ENCODE assay signal across 9 mouse cellular contexts in the genomic region with DNA sequence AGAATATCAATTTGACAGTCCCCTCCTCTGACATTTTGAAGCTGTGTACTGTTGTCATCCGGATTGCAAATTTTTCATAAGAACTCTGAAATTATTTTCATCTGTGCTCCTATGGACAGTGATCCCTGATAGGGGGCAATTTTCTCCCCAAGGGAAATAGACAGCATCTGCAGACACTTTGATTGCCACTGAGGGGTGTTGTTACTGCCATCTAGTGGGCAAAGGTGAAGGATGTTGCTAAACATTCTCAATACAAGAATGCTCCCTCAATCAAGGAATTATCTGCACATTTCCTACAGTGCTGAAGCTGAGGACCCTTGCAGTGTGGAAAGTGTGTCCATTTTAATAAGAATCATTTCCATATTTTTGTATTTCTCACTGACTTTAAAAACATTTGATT.
DNase-seq lines count a peak whose midpoint lies in the region; ATAC-seq and TF ChIP-seq lines count a peak whose summit lies in the region.
"Had no signal": no experiment of that assay in that cellular context is flagged by ENCODE, and none has a peak within 500 bp of the region (broad histone marks: within the 10 kb centered on the region; RNA-seq: fewer than 3 reads in every experiment).

No protein-coding gene starts in this region.

- no peak for TF ChIP-seq POLR2A in cerebellum, adult 2 months (IDR thresholded peaks at IDR 0.05; ENCODE audit: borderline replicate concordance, insufficient read depth, low read length)

- no peaks in the 10 kb centered on the region for H3K4me1 ChIP-seq in heart, embryonic 11.5 days (ENCODE audit: control insufficient read depth, insufficient read depth, low read length)
- no peaks in the 10 kb centered on the region for H3K4me1 ChIP-seq in cerebellum, adult 2 months (ENCODE audit: control insufficient read depth, insufficient read depth, low read length)
- no peaks in the 10 kb centered on the region for H3K4me1 ChIP-seq in midbrain, postnatal 0 days (ENCODE audit: insufficient read depth, low read length)
- H3K4me1 ChIP-seq: liver, embryonic 15.5 days had no signal

- no peak overlapping the region for H3K4me3 ChIP-seq in heart, embryonic 11.5 days (ENCODE audit: low read depth, low read length)
- no peak overlapping the region for H3K4me3 ChIP-seq in cerebellum, adult 2 months (replicated peaks; ENCODE audit: insufficient read depth, low read depth, low read length)
- no peak overlapping the region for H3K4me3 ChIP-seq in midbrain, postnatal 0 days (ENCODE audit: low read depth, low read length)
- H3K4me3 ChIP-seq: liver, embryonic 15.5 days had no signal

- H3K36me3 ChIP-seq in heart, embryonic 11.5 days (ENCODE audit: control insufficient read depth, insufficient read depth, low read length), result no peaks in the 10 kb centered on the region
- no peaks in the 10 kb centered on the region for H3K36me3 ChIP-seq in midbrain, postnatal 0 days (ENCODE audit: insufficient read depth, low read length)
- H3K36me3 ChIP-seq: liver, embryonic 15.5 days had no signal

- ATAC-seq in heart, embryonic 11.5 days (replicated peaks; ENCODE audit: insufficient number of reproducible peaks, low FRiP score, low TSS enrichment), result no peak
- ATAC-seq in granulocyte monocyte progenitor cell, adult 5-6 weeks (replicated peaks; ENCODE audit: poor library complexity, severe bottlenecking), result peak; percentile 42; the same call in 1 of the 2 replicates
- ATAC-seq in midbrain, postnatal 0 days (ENCODE audit: low FRiP score), result no peak

- no peaks in the 10 kb centered on the region for H3K9me3 ChIP-seq in heart, embryonic 11.5 days (replicated peaks; ENCODE audit: control insufficient read depth, low read length)
- no peaks in the 10 kb centered on the region for H3K9me3 ChIP-seq in midbrain, postnatal 0 days (ENCODE audit: low read length)
- H3K9me3 ChIP-seq: liver, embryonic 15.5 days had no signal

- TF ChIP-seq CTCF in cerebellum, adult 2 months (IDR thresholded peaks at IDR 0.05; ENCODE audit: borderline replicate concordance, insufficient read depth, low read depth, low read length), result peak; percentile 39; the same call in 1 of the 2 replicates
- peak; percentile 93 for TF ChIP-seq CTCF in midbrain, postnatal 0 days (IDR thresholded peaks at IDR 0.05)

- no peak overlapping the region for H3K9ac ChIP-seq in heart, embryonic 11.5 days (ENCODE audit: low read depth, low read length)
- H3K9ac ChIP-seq in midbrain, postnatal 0 days (replicated peaks; ENCODE audit: low read length, poor library complexity, severe bottlenecking), result no peak overlapping the region
- H3K9ac ChIP-seq: liver, embryonic 15.5 days had no signal

- no peak overlapping the region for H3K27ac ChIP-seq in heart, embryonic 11.5 days (ENCODE audit: low read depth, low read length)
- H3K27ac ChIP-seq in cerebellum, adult 2 months (ENCODE audit: insufficient read depth, low read length), result no peak overlapping the region
- H3K27ac ChIP-seq in midbrain, postnatal 0 days (ENCODE audit: low read depth, low read length), result no peak overlapping the region
- H3K27ac ChIP-seq: liver, embryonic 15.5 days had no signal

- no peak overlapping the region for H3K4me2 ChIP-seq in heart, embryonic 11.5 days
- no peak overlapping the region for H3K4me2 ChIP-seq in midbrain, postnatal 0 days (ENCODE audit: low read depth, low read length, poor library complexity, severe bottlenecking)
- H3K4me2 ChIP-seq: liver, embryonic 15.5 days had no signal

- DNase-seq in heart, adult 8-10 months (ENCODE audit: low spot score), result peak; percentile 24
- DNase-seq in CD8-positive naive resting alpha-beta T cell, adult 2 months (ENCODE audit: low read depth in 2 of 2, low spot score in 2 of 2), result peak; percentile 2 to 36
- DNase-seq in cerebellum, adult 2 months, result peak; percentile 5 to 8
- peak; percentile 10 to 44 for DNase-seq in layer of hippocampus, postnatal 25 days (ENCODE audit: extremely low spot score in 1 of 2, low spot score in 1 of 2)
- DNase-seq in midbrain, postnatal 0 days (ENCODE audit: low spot score), result peak; percentile 76
- DNase-seq in thymus, postnatal 14 days, result peak; percentile 67

- WGBS in heart, embryonic 11.5 days (ENCODE audit: insufficient replicate concordance), result 16% methylated on average over 1 of the region's 1 CpGs
- 30% methylated on average over 1 of the region's 1 CpGs for WGBS in cerebellum, adult 2 months
- WGBS in midbrain, postnatal 0 days, result 25% methylated on average over 1 of the region's 1 CpGs

- H3K27me3 ChIP-seq in heart, embryonic 11.5 days (ENCODE audit: control insufficient read depth, insufficient read depth, low read length), result no peaks in the 10 kb centered on the region
- no peaks in the 10 kb centered on the region; the same call in 1 of the 2 replicates for H3K27me3 ChIP-seq in cerebellum, adult 2 months (ENCODE audit: control insufficient read depth, insufficient read depth, low read length)
- no peaks in the 10 kb centered on the region for H3K27me3 ChIP-seq in midbrain, postnatal 0 days (ENCODE audit: insufficient read depth, low read length)
- H3K27me3 ChIP-seq: liver, embryonic 15.5 days had no signal

Comparison
In these comparisons a context has a peak if more than half of its experiments do, and no peak if none do; other contexts are left out.
1. DNase-seq: peak in every context shown above with its lines; median percentile 76 in midbrain, postnatal 0 days; 67 in thymus, postnatal 14 days; 27 in layer of hippocampus, postnatal 25 days; 24 in heart, adult 8-10 months; 19 in CD8-positive naive resting alpha-beta T cell, adult 2 months; 6 in cerebellum, adult 2 months.